Mouse (Mus musculus) hindbrain, embryonic 14.5 days (tissue): ENCODE data around the gene Stox2. TPM values are rescaled to one million over a fixed set of nuclear protein-coding genes. Genes with fewer than 3 reads are reported as not detected.

ENCODE experiments used
- ATAC-seq: fragments of 200-750 bp; cut with Nextera tagmentation; 2 replicates; pipeline ENCODE4 v1.8.0; 2017; ENCODE audit warnings: moderate number of reproducible peaks, mild to moderate bottlenecking, moderate TSS enrichment, moderate library complexity; ENCODE audit not compliant: low FRiP score
- DNase-seq: peaks from one replicate; pipeline ENCODE4 v3.0.0-alpha.2; 2015; ENCODE audit warnings: low spot score
- H3K27ac ChIP-seq: fragments of 300-500 bp; sonication (generic); 2 replicates; pipeline ENCODE4 v1.5.1; 2014; ENCODE audit warnings: mild to moderate bottlenecking, moderate library complexity
- H3K27me3 ChIP-seq: fragments of 300-500 bp; sonication (generic); 2 replicates; pipeline ENCODE4 v1.6.1; 2014; ENCODE audit warnings: mild to moderate bottlenecking, low read length, mixed read lengths; ENCODE audit not compliant: control insufficient read depth, insufficient read depth
- H3K36me3 ChIP-seq: fragments of 300-500 bp; sonication (generic); replicated peaks from 2 replicates; pipeline ENCODE4 v1.6.1; 2014; ENCODE audit not compliant: control insufficient read depth, insufficient read depth
- H3K4me1 ChIP-seq: fragments of 300-500 bp; sonication (generic); replicated peaks from 2 replicates; pipeline ENCODE4 v1.6.1; 2014; ENCODE audit warnings: antibody characterized with exemption, low read length, mixed read lengths; ENCODE audit not compliant: control insufficient read depth, insufficient read depth
- H3K4me2 ChIP-seq: fragments of 300-500 bp; sonication (generic); replicated peaks from 2 replicates; pipeline ENCODE4 v1.6.1; 2014; ENCODE audit warnings: mild to moderate bottlenecking, moderate library complexity
- H3K4me3 ChIP-seq: fragments of 300-500 bp; sonication (generic); replicated peaks from 2 replicates; pipeline ENCODE4 v1.5.1; 2014; ENCODE audit warnings: mild to moderate bottlenecking, low read length
- H3K9ac ChIP-seq: fragments of 300-500 bp; sonication (generic); 2 replicates; pipeline ENCODE4 v1.6.1; 2014
- H3K9me3 ChIP-seq: fragments of 300-500 bp; sonication (generic); 2 replicates; pipeline ENCODE4 v1.6.1; 2016; ENCODE audit warnings: low read length; ENCODE audit not compliant: control insufficient read depth
- WGBS: fragments of 180-500 bp; shearing (Covaris S2); extraction: QIAGEN DNeasy Blood & Tissue Kit; methylation state at CpG from one replicate; pipeline ENCODE4 v1.1.7; 2014; 5-methylcytosine and 5-hydroxymethylcytosine counted together
- polyA plus RNA-seq: library from polyadenylated mRNA; unstranded; fragments of >200 nt; fragmentation: Nextera tagmentation; extraction: Ambion mirVana; gene quantifications from 2 replicates; pipeline ENCODE4 v1.2.1, GENCODE M21; 2014

The Stox2 gene
- polyA plus RNA-seq, 1 experiment from 2014 or later = 39.9 TPM

DNA sequence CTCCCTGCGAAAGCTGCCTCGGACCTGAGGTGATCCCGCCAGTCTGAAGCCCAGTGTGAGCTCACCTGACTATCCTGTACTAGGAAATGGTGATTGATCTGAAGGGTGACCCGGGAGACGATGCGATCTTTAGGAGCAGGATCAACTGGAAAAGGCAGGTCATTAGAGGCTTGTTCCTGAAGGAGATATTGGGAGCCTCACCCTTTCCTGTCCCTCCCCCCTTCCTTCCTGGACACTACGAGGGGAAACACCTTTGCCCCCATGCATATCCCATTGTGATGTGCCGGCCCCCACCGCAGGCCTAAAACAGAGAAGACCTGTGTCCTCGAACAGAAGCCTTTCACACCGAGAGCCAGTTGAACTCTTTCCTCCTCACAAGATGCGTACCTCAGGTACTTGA, 58.0 kb downstream of the Stox2 start:
- Histone ChIP-seq H3K27ac (no peak overlapping the region), H3K27me3 (no peaks in the 10 kb centered on the region), H3K4me3 (no peak overlapping the region), H3K36me3 (no peaks in the 10 kb centered on the region), H3K4me2 (no peak overlapping the region), H3K9me3 (no peaks in the 10 kb centered on the region), H3K4me1 (no peaks in the 10 kb centered on the region), H3K9ac (no peak overlapping the region)
- DNase-seq = no peak
- ATAC-seq = no peak
- WGBS = 87% methylated on average over 12 of the region's 12 CpGs

DNA sequence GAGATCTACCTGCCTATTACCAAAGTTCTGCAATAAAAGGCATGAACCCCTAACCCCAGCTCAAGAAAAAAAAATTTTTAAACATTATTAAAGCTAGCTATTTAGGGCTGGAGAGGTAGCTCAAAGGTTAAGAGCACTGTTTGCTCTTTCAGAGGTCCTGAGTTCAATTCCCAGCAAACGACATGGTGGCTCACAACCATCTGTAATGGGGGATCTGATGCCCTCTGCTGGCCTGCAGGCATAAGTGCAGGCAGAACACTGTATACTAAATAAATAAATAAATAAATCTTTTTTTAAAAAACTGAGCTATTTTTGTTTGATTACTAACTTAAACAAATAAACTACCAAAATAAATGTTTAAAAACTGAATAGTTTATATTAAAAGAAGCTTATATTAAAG, 60.4 kb downstream of the Stox2 start:
- no peak overlapping the region for H3K9ac ChIP-seq

GRCm38 (mm10) chr8:47384151-47384550, 62.0 kb downstream of the Stox2 start:
- 90% methylated on average over 5 of the region's 5 CpGs for WGBS
- no peak overlapping the region for H3K27ac ChIP-seq
- H3K9ac ChIP-seq = no peak overlapping the region
- no peak overlapping the region for H3K4me3 ChIP-seq
- no peak for ATAC-seq
- H3K36me3 ChIP-seq = no peaks in the 10 kb centered on the region
- no peak overlapping the region for H3K4me2 ChIP-seq
- DNase-seq = no peak
- no peaks in the 10 kb centered on the region for H3K4me1 ChIP-seq
- no peaks in the 10 kb centered on the region for H3K27me3 ChIP-seq
- no peaks in the 10 kb centered on the region for H3K9me3 ChIP-seq

More for the DNA sequence above, 60.4 kb downstream of the Stox2 start:
- WGBS = 63% methylated on average over 1 of the region's 1 CpGs
- Histone ChIP-seq H3K27ac (no peak overlapping the region), H3K4me3 (no peak overlapping the region), H3K4me2 (no peak overlapping the region), H3K27me3 (no peaks in the 10 kb centered on the region), H3K36me3 (no peaks in the 10 kb centered on the region), H3K4me1 (no peaks in the 10 kb centered on the region), H3K9me3 (no peaks in the 10 kb centered on the region)
- no peak for ATAC-seq
- DNase-seq = no peak

GRCm38 (mm10) chr8:47383632-47384031, 62.5 kb downstream of the Stox2 start:
- no peak for ATAC-seq

DNA sequence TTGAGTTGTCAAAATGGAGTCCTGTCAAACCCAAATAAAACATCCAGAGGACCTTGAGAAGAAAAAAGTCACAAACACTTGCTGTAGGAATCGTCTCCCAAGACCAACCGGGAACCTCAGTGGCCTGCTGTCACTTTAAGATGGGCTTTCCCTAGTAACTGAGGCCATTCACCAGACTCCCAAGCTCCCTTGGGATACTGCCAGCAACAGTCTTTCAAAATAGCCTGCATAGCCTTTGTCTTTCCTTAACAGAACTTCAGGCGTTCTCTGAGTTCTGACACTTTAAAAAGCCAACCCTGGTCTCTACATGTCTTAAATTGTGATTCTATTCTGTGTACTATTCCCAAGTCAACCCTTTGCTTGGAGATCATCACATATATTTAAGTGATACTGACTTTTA, 64.9 kb downstream of the Stox2 start:
- Histone ChIP-seq H3K4me1 (no peaks in the 10 kb centered on the region), H3K27me3 (no peaks in the 10 kb centered on the region), H3K9ac (no peak overlapping the region), H3K36me3 (no peaks in the 10 kb centered on the region), H3K9me3 (no peaks in the 10 kb centered on the region), H3K4me3 (no peak overlapping the region), H3K4me2 (no peak overlapping the region), H3K27ac (peak overlapping the region; percentile 55; the same call in 1 of the 2 replicates)
- WGBS = 19% methylated on average over 3 of the region's 3 CpGs
- ATAC-seq (0 out of 2 replicates have a peak, but pooled peaks have one; percentile 37), DNase-seq (peak; percentile 72)

More at GRCm38 (mm10) chr8:47383632-47384031, 62.5 kb downstream of the Stox2 start:
- Histone ChIP-seq H3K4me3 (no peak overlapping the region), H3K27me3 (no peaks in the 10 kb centered on the region), H3K4me2 (no peak overlapping the region), H3K4me1 (no peaks in the 10 kb centered on the region), H3K36me3 (no peaks in the 10 kb centered on the region), H3K9ac (no peak overlapping the region), H3K9me3 (no peaks in the 10 kb centered on the region), H3K27ac (no peak overlapping the region)
- WGBS = 89% methylated on average over 9 of the region's 9 CpGs
- no peak for DNase-seq

GRCm38 (mm10) chr8:47380725-47381124, 65.4 kb downstream of the Stox2 start:
- no peaks in the 10 kb centered on the region for H3K4me1 ChIP-seq
- no peak overlapping the region for H3K9ac ChIP-seq
- no peaks in the 10 kb centered on the region for H3K27me3 ChIP-seq
- 50% methylated on average over 6 of the region's 6 CpGs for WGBS
- ATAC-seq = peak; percentile 11; the same call in 1 of the 2 replicates
- no peak for DNase-seq
- H3K36me3 ChIP-seq = no peaks in the 10 kb centered on the region
- 0 out of 2 replicates have a peak overlapping the region, but pooled peaks have one; percentile 17 for H3K27ac ChIP-seq
- no peak overlapping the region for H3K4me2 ChIP-seq
- H3K4me3 ChIP-seq = no peak overlapping the region
- no peaks in the 10 kb centered on the region for H3K9me3 ChIP-seq

DNA sequence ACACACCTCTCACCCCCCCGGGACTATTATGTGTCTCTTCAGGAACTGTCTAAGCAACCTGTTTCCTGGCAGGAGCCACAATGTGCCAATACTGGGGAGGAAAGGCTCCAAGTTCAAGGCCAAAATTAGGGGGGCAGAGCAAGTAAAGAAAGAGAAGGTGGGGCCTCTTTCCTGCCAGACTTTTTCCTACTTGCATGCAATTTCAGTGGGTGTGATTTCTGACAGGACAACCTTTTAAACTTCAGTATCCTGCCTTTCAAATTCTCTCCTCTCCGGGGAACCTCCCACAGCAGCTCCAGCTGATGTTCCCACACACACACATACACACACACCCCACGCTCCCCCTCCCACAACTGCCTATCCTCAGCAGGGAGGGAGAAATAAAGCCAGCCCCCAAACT, 66.1 kb downstream of the Stox2 start:
- WGBS = 42% methylated on average over 3 of the region's 3 CpGs
- Histone ChIP-seq H3K4me1 (no peaks in the 10 kb centered on the region), H3K4me3 (no peak overlapping the region), H3K9ac (no peak overlapping the region), H3K4me2 (no peak overlapping the region), H3K36me3 (no peaks in the 10 kb centered on the region), H3K27me3 (no peaks in the 10 kb centered on the region), H3K9me3 (no peaks in the 10 kb centered on the region), H3K27ac (no peak overlapping the region)
- ATAC-seq (no peak), DNase-seq (no peak)

DNA sequence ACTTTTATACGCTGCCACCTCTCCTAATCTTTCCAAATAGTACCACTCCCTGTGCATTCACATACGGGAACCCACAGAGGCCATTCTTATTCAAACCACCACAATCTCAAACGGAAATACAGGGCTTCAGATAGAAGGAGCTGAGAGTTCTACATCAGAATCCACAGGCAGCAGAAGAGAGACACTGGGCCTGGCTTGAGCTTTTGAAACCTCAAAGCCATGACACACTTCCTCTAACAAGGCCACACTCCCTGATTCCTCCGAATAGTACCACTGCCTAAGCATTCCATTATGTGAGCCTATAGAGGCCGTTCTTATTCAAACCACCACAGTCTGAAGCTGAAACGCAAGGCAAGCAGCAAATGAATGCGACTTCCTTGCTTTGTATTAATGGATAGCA, 69.5 kb downstream of the Stox2 start:
- Histone ChIP-seq H3K36me3 (no peaks in the 10 kb centered on the region), H3K27me3 (no peaks in the 10 kb centered on the region), H3K4me2 (no peak overlapping the region), H3K4me1 (no peaks in the 10 kb centered on the region), H3K27ac (no peak overlapping the region), H3K4me3 (no peak overlapping the region), H3K9ac (no peak overlapping the region), H3K9me3 (no peaks in the 10 kb centered on the region)
- ATAC-seq = no peak
- WGBS = 87% methylated on average over 7 of the region's 7 CpGs
- DNase-seq = no peak

DNA sequence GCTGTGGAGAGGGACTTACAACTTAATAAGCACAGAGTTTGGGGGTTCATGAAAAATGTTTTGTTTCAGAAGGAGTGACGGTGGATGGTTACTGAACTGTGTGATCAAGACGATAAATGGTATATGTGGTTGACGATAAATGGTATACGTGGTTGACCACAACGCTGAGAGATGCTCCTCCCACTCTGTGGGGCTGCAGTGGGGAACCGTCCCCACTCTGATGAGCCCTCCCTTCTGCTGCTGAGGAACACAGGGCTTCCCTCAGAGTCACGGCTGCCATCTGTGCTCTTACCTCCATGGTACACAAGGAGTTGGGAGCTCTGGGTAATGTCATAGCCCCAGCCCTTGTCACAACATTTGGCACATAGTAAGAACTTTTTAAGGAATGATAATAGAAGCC, 72.4 kb downstream of the Stox2 start:
- whole genome bisulfite sequencing = 94% methylated on average over 7 of the region's 7 CpGs
- ATAC-seq = no peak

GRCm38 (mm10) chr8:47371539-47371938, 74.6 kb downstream of the Stox2 start:
- no peaks in the 10 kb centered on the region for H3K4me1 ChIP-seq
- WGBS = 18% methylated on average over 3 of the region's 3 CpGs
- peak; percentile 81 for DNase-seq

More for the DNA sequence above, 72.4 kb downstream of the Stox2 start:
- H3K36me3 ChIP-seq = no peaks in the 10 kb centered on the region
- no peak for DNase-seq
- H3K4me3 ChIP-seq = no peak overlapping the region
- no peak overlapping the region for H3K27ac ChIP-seq
- no peaks in the 10 kb centered on the region for H3K4me1 ChIP-seq
- H3K9ac ChIP-seq = no peak overlapping the region
- H3K27me3 ChIP-seq = no peaks in the 10 kb centered on the region
- no peaks in the 10 kb centered on the region for H3K9me3 ChIP-seq
- no peak overlapping the region for H3K4me2 ChIP-seq

More at GRCm38 (mm10) chr8:47371539-47371938, 74.6 kb downstream of the Stox2 start:
- no peaks in the 10 kb centered on the region for H3K9me3 ChIP-seq
- H3K4me2 ChIP-seq = no peak overlapping the region
- ATAC-seq = no peak
- H3K27ac ChIP-seq = no peak overlapping the region
- H3K9ac ChIP-seq = no peak overlapping the region
- H3K4me3 ChIP-seq = no peak overlapping the region
- H3K36me3 ChIP-seq = no peaks in the 10 kb centered on the region
- H3K27me3 ChIP-seq = no peaks in the 10 kb centered on the region
